Mouse (Mus musculus) left cerebral cortex, postnatal 10 days (tissue): Measurements from ENCODE around the gene Nr1d1. TPM values are rescaled to one million over a fixed set of nuclear protein-coding genes. Genes with fewer than 3 reads are reported as not detected.

ENCODE experiments used
- DNase-seq, 2 experiments: peaks; one replicate each; pipeline ENCODE4 v3.0.0; 2021 to 2022; ENCODE audit warnings: low spot score in 2 of 2, mixed read lengths in 1 of 2; ENCODE audit errors: extremely low spot score in 1 of 2
- intact Hi-C: fragments of 180-260 bp; cut with DNase I; formaldehyde crosslinking; loops from one replicate; pipeline ENCODE4 v1.15.1; 2025
- total RNA-seq, 2 experiments: library from RNA; stranded (reverse); gene quantifications; 2 replicates each; pipeline ENCODE4 v1.2.3; 2021

Nr1d1 gene
- total RNA-seq, 2 experiments from 2014 or later = 63.3 to 70.5 TPM

- intact Hi-C loops = no loop called here
- DNase-seq = peak; percentile 64 to 67
Observed at GRCm38 (mm10) chr11:98721458-98722226, 53.5 kb downstream of the Nr1d1 start.

GRCm38 (mm10) chr11:98720756-98721155 is 54.4 kb downstream of the Nr1d1 start:
- intact Hi-C loops = no loop called here

More at GRCm38 (mm10) chr11:98720756-98721155, 54.4 kb downstream of the Nr1d1 start:
- no peak for DNase-seq

Other genes with a start within 250 kb of the Nr1d1 start
- gene Ikzf3, start 229.3 kb downstream of the Nr1d1 start, total RNA-seq = under 1 TPM; 0.34 TPM
- not detected for gene Zpbp2, start 224.2 kb downstream of the Nr1d1 start, total RNA-seq
- gene Ormdl3, start 188.0 kb downstream of the Nr1d1 start, total RNA-seq = 10 to 100 TPM; 44.1 to 49.6 TPM
- gene Lrrc3c, start 177.0 kb downstream of the Nr1d1 start, total RNA-seq = not detected
- 10 to 100 TPM; 12.6 to 16.8 TPM for gene Gm12355, start 149.7 kb downstream of the Nr1d1 start, total RNA-seq
- under 1 TPM; 0.30 to 0.36 TPM for gene Gsdma3, start 149.0 kb downstream of the Nr1d1 start, total RNA-seq
- not detected for gene Gsdma2, start 128.6 kb downstream of the Nr1d1 start, total RNA-seq
- under 1 TPM; 0.13 to 0.16 TPM for gene Gsdma, start 111.0 kb downstream of the Nr1d1 start, total RNA-seq
- gene Psmd3, start 92.8 kb downstream of the Nr1d1 start, total RNA-seq = 100 to 1,000 TPM; 136 to 138 TPM
- gene Csf3, start 74.1 kb downstream of the Nr1d1 start, total RNA-seq = not detected
- gene Med24, start 45.9 kb downstream of the Nr1d1 start, total RNA-seq = 100 to 1,000 TPM in 1 of 2 experiments, 10 to 100 TPM in 1; 91.7 to 102 TPM
- 1,000 to 10,000 TPM; 1,115 to 1,123 TPM for gene Thra, start 34.7 kb downstream of the Nr1d1 start, total RNA-seq
- 100 to 1,000 TPM; 162 to 177 TPM for gene Msl1, start 20.2 kb upstream of the Nr1d1 start, total RNA-seq
- 10 to 100 TPM; 52.3 to 55.8 TPM for gene Casc3, start 29.6 kb upstream of the Nr1d1 start, total RNA-seq
- 100 to 1,000 TPM; 121 to 122 TPM for gene Rapgefl1, start 61.5 kb upstream of the Nr1d1 start, total RNA-seq
- 10 to 100 TPM; 28.5 to 29.6 TPM for gene Wipf2, start 88.3 kb upstream of the Nr1d1 start, total RNA-seq
- gene Cdc6, start 132.5 kb upstream of the Nr1d1 start, total RNA-seq = under 1 TPM; 0.32 TPM
- gene Rara, start 152.5 kb upstream of the Nr1d1 start, total RNA-seq = 10 to 100 TPM; 16.6 to 16.9 TPM
- 1 to 10 TPM; 4.1 to 5.1 TPM for gene Gjd3, start 207.7 kb upstream of the Nr1d1 start, total RNA-seq
- 10 to 100 TPM; 10.1 to 12.0 TPM for gene Top2a, start 248.9 kb upstream of the Nr1d1 start, total RNA-seq